Mouse (Mus musculus): ENCODE results near the gene Mctp1.

GRCm38 (mm10) chr13:76633707-76634106, 249.4 kb downstream of the Mctp1 start:
- TF ChIP-seq CTCF (IDR thresholded peaks at IDR 0.05; ENCODE audit: low read depth, low read length) (no peak), POLR2A (IDR thresholded peaks at IDR 0.05; ENCODE audit: extremely low read depth, insufficient read depth, low read length) (no peak)

All from liver, adult 2 months (tissue).